Mouse (Mus musculus) ES-Bruce4 (cell line): ENCODE data around the gene Bag3.

Experiments
- CTCF ChIP-seq: IDR thresholded peaks from one replicate; pipeline ENCODE4 v1.8.1; 2011; ENCODE audit warnings: low read depth, low read length
- EP300 ChIP-seq: IDR thresholded peaks from 2 replicates; pipeline ENCODE4 v1.6.1; 2011; ENCODE audit warnings: low read depth, low read length; ENCODE audit not compliant: insufficient read depth
- POLR2A ChIP-seq: IDR thresholded peaks from one replicate; pipeline ENCODE4 v1.8.1; 2011; ENCODE audit warnings: low read length; ENCODE audit not compliant: insufficient read depth

- TF ChIP-seq CTCF = no peak
- TF ChIP-seq EP300 = no peak
- no peak for TF ChIP-seq POLR2A
Measured at GRCm38 (mm10) chr7:128538196-128538595, 14.8 kb downstream of the Bag3 start.
